Mouse (Mus musculus): ENCODE measurements at regions not wholly inside any gene's neighbourhood (a gene's known extent, or its start where the extent isn't known, plus 50 kb on each side); places are given as distances from the start of the nearest gene placed in this dataset.
A peak's percentile ranks its signal among the peaks of the same experiment; 100 is the strongest.
"Not testable (repeated sequence)": the region's sequence is repeated elsewhere in the genome, so short reads cannot be mapped to it uniquely, and the experiment has no call there.

DNA sequence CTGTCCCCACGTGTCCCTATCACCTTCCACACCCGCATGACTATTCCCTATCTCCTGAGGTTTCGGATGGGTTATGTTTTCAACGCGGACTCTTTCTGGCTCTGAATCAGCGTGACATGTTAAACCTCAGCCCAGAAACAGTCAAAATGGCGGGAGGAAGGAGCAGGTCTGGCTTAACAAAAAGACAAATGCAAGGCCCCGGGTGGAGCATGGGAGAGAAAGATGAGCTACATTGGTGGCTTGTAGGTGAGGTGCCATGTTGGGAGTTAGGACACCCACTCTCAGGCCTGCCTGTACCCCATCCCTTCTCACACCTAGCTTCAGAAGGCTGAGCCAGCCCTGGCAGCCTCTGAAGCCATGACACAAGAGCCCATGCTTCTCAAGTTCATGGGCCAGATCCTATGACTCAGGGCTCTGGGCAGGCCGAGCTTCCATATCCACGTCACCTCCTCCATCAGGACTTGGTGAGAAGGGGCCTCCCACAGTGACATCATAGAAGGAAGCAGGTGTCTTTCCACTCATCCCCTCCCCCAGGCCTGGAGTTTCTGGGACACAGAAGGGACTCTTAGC, 80.5 kb downstream of the Cpn2 start:
- WGBS, result 81% methylated on average over 10 of the region's 10 CpGs
- no peak for DNase-seq (ENCODE audit: low spot score)
- Histone ChIP-seq H3K27me3 (ENCODE audit: low read depth, poor library complexity, severe bottlenecking) (peaks cover 100% of the 10 kb centered on the region), H3K9me3 (replicated peaks) (no peaks in the 10 kb centered on the region), H3K4me1 (peaks cover 20% of the 10 kb centered on the region), H3K27ac (replicated peaks) (peak overlapping the region; percentile 30; the same call in 1 of the 2 replicates), H3K4me3 (no peak overlapping the region), H3K36me3 (no peaks in the 10 kb centered on the region)

DNA sequence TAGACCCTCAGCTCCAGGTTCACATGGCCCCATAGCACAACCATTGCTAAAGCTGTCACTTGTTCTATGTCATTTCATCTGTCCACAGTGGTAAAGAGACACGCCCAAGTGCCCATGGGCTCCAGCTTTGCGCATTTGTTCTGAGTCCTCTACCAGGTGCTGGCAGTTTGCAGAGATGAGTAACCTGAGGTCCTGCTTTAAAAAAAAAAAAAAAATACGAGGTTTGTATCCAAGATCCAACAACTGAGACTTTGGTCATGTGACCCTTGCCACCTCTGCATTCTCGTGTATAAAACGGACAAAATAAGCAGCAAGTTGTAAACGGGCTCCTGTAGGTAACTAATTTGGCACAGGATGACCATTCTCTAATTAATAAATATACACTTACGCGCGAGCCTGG, 79.9 kb downstream of the Cpn2 start:
- peak overlapping the region; percentile 86; the same call in 1 of the 2 replicates for H3K27ac ChIP-seq (replicated peaks)
- peak overlapping the region; percentile 57 for H3K4me3 ChIP-seq

DNA sequence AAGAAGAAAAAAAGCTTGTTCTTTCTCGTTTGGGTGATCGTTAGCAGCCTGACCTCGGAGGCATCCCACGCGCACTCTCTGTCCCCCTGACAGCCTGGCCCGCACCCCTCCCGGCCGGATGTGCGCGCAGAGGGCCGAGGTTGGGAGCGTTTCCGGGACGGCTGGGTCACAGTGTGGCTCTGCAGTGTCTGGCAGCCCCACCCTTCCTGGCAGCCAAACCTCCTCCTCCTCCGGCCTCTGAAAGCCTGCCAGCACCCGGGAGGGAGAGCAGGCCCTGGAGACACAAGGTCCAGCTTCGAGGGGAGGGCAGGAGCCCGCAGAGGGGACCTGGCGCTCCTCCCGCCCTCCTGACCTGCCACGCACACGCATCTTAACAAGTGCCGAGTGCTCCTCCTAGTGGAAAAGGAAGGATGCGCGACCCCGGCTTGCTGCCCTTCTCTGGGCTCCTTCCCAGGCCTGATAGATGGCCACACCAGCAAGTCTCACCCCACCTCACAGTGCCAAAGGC, 79.3 kb downstream of the Cpn2 start:
- Histone ChIP-seq H3K27me3 (ENCODE audit: low read depth, poor library complexity, severe bottlenecking) (peaks cover 100% of the 10 kb centered on the region), H3K4me1 (peaks cover 21% of the 10 kb centered on the region), H3K4me3 (peak overlapping the region; percentile 57), H3K27ac (replicated peaks) (peak overlapping the region; percentile 86), H3K36me3 (no peaks in the 10 kb centered on the region), H3K9me3 (replicated peaks) (no peaks in the 10 kb centered on the region)
- DNase-seq (ENCODE audit: low spot score), result peak; percentile 83
- WGBS, result under 1% methylated on average over 26 of the region's 26 CpGs

More for the DNA sequence above, 79.9 kb downstream of the Cpn2 start:
- H3K36me3 ChIP-seq, result no peaks in the 10 kb centered on the region
- no peaks in the 10 kb centered on the region for H3K9me3 ChIP-seq (replicated peaks)
- 58% methylated on average over 9 of the region's 9 CpGs for WGBS
- H3K4me1 ChIP-seq, result peaks cover 20% of the 10 kb centered on the region
- H3K27me3 ChIP-seq (ENCODE audit: low read depth, poor library complexity, severe bottlenecking), result peaks cover 100% of the 10 kb centered on the region
- DNase-seq (ENCODE audit: low spot score), result no peak

DNA sequence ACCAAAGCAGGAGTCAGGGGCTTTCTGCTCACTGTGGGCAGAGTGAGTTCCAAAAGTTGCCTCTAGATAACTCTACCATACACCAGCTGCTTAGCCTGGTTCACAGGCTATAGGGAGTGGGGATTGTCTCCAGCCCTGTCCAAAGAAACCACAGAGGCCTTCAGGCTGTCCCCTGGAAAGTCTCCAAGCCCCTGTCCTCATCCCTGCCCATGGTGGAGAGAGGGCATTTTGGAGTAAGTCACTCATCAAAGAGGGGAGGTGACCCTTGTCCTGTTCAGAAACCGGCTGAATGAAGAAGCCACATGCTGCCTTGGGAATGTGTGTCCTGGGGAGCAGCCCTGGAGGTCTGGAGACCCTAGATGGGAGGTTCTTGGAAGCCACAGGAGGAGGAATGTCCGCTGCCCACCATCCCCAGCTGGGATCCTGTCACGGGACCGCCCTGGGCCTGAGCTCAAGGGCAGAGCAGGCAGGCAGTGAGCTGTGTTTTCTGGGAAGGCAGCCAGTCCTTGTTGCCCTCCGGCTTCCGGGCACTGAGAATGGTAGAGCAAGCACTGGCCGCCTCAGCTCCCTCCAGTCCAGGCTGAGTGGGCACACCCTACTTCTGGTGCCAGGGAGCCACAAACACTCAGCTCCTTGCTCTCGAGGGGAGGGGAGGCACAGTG, 78.4 kb downstream of the Cpn2 start:
- no peak for DNase-seq (ENCODE audit: low spot score)
- peaks cover 100% of the 10 kb centered on the region for H3K27me3 ChIP-seq (ENCODE audit: low read depth, poor library complexity, severe bottlenecking)
- H3K4me3 ChIP-seq, result no peak overlapping the region
- H3K27ac ChIP-seq (replicated peaks), result no peak overlapping the region
- H3K36me3 ChIP-seq, result no peaks in the 10 kb centered on the region
- no peaks in the 10 kb centered on the region for H3K9me3 ChIP-seq (replicated peaks)
- H3K4me1 ChIP-seq, result peaks cover 30% of the 10 kb centered on the region
- 67% methylated on average over 8 of the region's 8 CpGs for WGBS

DNA sequence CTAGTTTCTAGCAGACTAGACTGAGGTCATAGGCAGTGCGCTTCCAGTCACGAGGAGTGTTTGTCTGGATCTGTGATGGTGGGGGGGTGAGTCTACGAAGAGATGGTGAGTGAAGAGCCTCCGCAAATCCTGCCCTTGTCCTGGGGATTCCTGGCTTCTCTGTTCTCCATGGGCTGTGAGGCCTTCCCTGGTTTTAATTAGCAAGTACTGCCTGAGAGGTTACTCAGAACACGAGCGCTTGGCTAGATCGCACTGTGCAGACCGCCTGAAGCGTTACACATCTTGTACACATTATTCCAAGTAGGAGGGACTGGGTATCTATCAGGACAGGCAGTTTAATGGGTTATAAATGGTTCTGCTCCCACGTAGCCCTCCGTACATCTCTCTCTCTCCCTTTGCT, 76.9 kb downstream of the Cpn2 start:
- no peak for DNase-seq (ENCODE audit: low spot score)
- H3K4me3 ChIP-seq, result no peak overlapping the region
- no peaks in the 10 kb centered on the region for H3K9me3 ChIP-seq (replicated peaks)
- H3K27ac ChIP-seq (replicated peaks), result no peak overlapping the region
- H3K4me1 ChIP-seq, result peaks cover 25% of the 10 kb centered on the region
- WGBS, result 75% methylated on average over 11 of the region's 11 CpGs
- peaks cover 100% of the 10 kb centered on the region for H3K27me3 ChIP-seq (ENCODE audit: low read depth, poor library complexity, severe bottlenecking)
- H3K36me3 ChIP-seq, result no peaks in the 10 kb centered on the region

DNA sequence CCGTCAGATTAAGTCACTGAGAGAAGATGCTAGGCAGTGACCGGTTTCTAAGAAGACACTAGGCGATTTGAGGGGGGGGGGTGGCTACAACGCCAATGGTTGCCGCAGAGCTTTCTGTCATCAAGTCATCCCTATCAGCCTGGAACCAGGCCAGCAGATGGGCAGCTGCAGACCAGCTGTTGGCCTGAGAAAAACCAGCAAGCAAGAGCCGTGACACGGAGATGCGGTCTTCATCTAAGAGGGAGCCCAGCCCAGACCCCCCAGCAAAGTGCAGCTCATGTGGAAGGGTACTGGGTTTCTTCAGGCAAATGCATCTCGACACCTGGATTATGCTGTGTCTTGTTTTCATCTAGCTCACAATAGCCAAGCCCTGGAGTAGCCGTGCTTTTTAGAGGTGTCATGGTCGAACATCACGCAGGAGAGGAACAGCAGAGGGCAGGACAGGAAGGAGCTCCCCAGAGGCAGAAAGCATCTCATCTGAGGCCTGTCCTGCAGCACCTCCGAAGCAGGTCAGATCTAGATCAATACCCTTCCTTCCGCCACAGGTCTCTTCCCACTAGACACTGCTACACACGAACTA, 76.3 kb downstream of the Cpn2 start:
- DNase-seq (ENCODE audit: low spot score), result no peak
- no peaks in the 10 kb centered on the region for H3K9me3 ChIP-seq (replicated peaks)
- peaks cover 100% of the 10 kb centered on the region for H3K27me3 ChIP-seq (ENCODE audit: low read depth, poor library complexity, severe bottlenecking)
- H3K27ac ChIP-seq (replicated peaks), result no peak overlapping the region
- WGBS, result 79% methylated on average over 15 of the region's 15 CpGs
- H3K4me1 ChIP-seq, result peaks cover 23% of the 10 kb centered on the region
- no peaks in the 10 kb centered on the region for H3K36me3 ChIP-seq
- no peak overlapping the region for H3K4me3 ChIP-seq

DNA sequence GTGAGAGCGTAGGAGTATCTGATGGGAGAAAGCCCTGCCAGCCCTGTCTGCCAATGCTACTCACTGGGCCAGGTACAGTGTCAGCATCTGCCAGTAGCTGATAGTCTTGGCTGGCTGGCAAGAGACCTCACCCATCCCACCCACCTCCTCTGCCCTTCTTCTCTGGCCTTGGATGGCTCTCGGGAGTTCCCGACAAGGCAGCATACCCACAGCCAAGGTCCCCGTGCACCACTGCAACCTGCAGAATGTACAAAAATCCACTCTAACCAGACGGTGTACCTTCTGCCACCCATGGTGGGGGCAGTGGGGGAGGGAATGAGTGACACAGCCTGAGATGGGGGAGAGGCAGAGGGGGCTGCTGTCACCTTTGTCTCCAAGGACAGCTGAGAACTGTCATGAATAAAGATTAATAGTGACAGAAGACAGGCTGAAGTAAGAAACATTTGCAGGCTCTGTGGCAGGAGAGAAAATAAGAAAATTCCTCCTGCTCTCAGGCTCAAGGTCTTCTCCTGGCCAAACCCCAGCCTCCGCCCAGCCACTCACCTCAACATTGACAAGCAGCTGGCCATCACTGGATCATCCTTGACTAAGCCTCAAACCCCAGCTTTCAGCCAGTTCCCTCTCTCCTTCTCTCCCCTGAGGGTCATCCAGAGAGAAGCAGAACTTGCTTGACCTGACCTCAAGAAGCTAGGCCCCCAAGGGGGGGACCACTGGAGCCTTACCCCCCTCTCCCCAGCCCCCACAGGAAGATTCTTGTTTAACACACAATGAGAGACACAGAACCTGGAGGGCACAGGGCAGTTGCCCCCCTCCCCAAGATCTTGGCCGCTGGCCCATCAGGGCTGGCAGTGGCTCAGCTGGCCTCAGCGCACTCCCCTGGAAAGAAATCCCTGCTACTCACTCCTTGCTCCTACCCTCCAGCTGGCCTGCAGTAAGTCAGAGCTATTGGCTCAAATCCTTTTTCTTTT, 73.7 kb downstream of the Cpn2 start:
- peaks cover under 1% of the 10 kb centered on the region; the same call in 1 of the 2 replicates for H3K9me3 ChIP-seq (replicated peaks)
- H3K27ac ChIP-seq (replicated peaks), result no peak overlapping the region; the same call in 1 of the 2 replicates
- H3K27me3 ChIP-seq (ENCODE audit: low read depth, poor library complexity, severe bottlenecking), result peaks cover 100% of the 10 kb centered on the region
- 72% methylated on average over 8 of the region's 8 CpGs for WGBS
- H3K4me3 ChIP-seq, result no peak overlapping the region
- no peak for DNase-seq (ENCODE audit: low spot score)
- H3K36me3 ChIP-seq, result no peaks in the 10 kb centered on the region
- peaks cover 14% of the 10 kb centered on the region for H3K4me1 ChIP-seq

DNA sequence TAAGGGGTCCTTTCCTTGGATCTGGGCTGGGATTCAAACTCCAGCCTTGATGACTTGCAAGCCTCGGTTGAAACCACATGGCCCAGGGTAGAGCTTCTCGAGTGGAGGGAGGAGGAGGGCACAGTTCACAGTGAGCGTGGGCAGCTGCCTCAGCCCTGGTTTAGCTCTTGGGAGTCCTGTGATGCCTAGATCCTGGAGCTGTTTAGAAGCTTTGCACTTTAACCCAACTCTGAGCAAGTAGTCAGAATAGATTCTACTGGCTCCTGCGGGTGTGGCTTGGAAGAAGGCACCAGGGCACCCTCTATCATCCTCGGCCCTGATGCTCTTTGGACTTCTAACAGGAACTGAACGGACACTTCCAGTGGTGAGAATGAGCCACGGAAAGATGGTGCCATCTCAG, 72.5 kb downstream of the Cpn2 start:
- 87% methylated on average over 7 of the region's 7 CpGs for WGBS
- no peaks in the 10 kb centered on the region for H3K36me3 ChIP-seq
- no peak overlapping the region for H3K4me3 ChIP-seq
- H3K4me1 ChIP-seq, result peaks cover 14% of the 10 kb centered on the region
- no peak for DNase-seq (ENCODE audit: low spot score)
- peaks cover 100% of the 10 kb centered on the region for H3K27me3 ChIP-seq (ENCODE audit: low read depth, poor library complexity, severe bottlenecking)
- no peak overlapping the region for H3K27ac ChIP-seq (replicated peaks)
- H3K9me3 ChIP-seq (replicated peaks), result peaks cover 10% of the 10 kb centered on the region

DNA sequence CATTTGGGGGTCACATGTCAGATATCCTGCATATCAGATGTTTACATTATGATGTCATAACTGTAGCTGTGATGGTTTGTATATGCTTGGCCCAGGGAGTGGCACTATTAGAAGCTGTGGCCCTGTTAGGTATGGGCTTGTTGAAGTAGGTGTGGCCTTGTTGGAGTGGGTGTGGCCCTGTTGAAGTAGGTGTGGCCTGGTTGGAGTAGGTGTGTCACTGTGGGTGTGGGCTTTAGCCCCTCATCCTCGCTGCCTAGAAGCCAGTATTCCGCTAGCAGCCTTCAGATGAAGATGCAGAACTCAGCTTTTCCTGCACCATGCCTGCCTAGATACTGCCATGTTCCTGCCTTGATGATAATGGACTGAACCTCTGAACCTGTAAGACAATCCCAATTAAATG, 71.4 kb downstream of the Cpn2 start:
- not testable (repeated sequence) for H3K36me3 ChIP-seq; DNase-seq (ENCODE audit: low spot score); H3K27ac ChIP-seq (replicated peaks); H3K4me3 ChIP-seq
- 81% methylated on average over 2 of the region's 2 CpGs for WGBS
- Histone ChIP-seq H3K4me1 (peaks cover 14% of the 10 kb centered on the region), H3K27me3 (ENCODE audit: low read depth, poor library complexity, severe bottlenecking) (peaks cover 100% of the 10 kb centered on the region), H3K9me3 (replicated peaks) (peaks cover 11% of the 10 kb centered on the region)

DNA sequence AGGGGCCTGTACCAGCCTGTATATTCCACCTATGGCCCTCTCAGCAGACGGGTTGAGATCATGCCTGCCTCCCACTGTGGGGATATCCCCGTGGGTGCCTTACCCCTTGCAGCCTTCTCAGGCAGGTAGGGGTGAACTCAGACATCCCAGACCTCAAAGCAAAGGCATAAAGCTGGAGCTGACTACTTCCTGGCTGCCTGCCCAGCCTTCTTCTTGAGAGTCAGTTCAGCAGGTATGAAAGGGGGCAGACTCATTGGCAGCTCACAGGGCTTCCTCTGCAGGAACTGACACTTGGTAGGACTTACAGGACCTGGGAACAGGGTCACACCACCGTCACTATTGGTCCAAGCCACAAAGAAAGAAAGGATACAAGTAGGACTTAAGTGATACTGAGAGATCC, 69.9 kb downstream of the Cpn2 start:
- DNase-seq (ENCODE audit: low spot score), result no peak
- Histone ChIP-seq H3K4me1 (peaks cover 14% of the 10 kb centered on the region), H3K9me3 (replicated peaks) (peaks cover 11% of the 10 kb centered on the region), H3K36me3 (no peaks in the 10 kb centered on the region), H3K27ac (replicated peaks) (no peak overlapping the region), H3K4me3 (no peak overlapping the region), H3K27me3 (ENCODE audit: low read depth, poor library complexity, severe bottlenecking) (peaks cover 100% of the 10 kb centered on the region)
- WGBS, result 75% methylated on average over 3 of the region's 3 CpGs

DNA sequence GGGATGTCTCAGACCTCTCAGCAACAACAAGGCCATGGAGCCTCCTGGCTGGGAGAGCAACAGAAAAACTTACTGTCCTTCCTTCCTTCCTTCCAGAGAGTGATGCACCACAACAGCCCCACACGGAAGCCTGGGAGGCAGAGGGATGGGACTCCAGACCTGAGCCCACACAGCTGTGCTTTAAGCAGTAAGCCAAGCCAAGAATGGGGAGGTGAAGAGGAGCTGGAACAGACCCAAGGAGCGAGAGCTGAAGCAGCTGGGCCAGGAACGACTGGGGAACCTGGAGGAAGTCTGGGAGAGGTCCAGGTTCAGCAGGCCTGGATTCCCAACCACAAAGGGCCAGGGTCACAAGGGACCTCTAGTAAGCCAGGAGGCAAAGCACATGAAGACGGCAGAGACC, 67.5 kb downstream of the Cpn2 start:
- no peak overlapping the region for H3K4me3 ChIP-seq
- no peak for DNase-seq (ENCODE audit: low spot score)
- H3K9me3 ChIP-seq (replicated peaks), result peaks cover 15% of the 10 kb centered on the region
- 81% methylated on average over 4 of the region's 4 CpGs for WGBS
- peaks cover 16% of the 10 kb centered on the region for H3K4me1 ChIP-seq
- no peaks in the 10 kb centered on the region for H3K36me3 ChIP-seq
- H3K27ac ChIP-seq (replicated peaks), result no peak overlapping the region
- H3K27me3 ChIP-seq (ENCODE audit: low read depth, poor library complexity, severe bottlenecking), result peaks cover 100% of the 10 kb centered on the region

DNA sequence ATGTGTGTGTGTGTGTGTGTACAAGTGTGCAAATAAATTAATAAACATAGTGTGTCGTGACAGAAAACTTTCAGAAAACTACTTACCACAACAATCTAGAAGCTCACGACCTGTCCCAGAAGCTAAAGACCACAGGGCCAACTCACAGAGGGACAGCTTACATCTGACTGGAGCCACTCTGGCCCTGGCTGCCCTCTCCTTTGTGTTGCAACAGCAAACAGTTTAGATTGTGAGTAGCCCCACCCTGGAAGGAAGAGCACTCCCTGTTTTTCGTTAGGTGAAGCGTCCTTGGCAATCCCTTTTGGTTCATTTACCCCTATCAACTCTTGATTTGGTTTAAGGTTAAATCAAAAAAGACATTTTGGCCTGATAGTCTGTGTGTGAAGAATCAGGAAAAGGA, 63.2 kb downstream of the Cpn2 start:
- DNase-seq (ENCODE audit: low spot score), result no peak

More for the DNA sequence above, 63.2 kb downstream of the Cpn2 start:
- Histone ChIP-seq H3K4me1 (peaks cover 39% of the 10 kb centered on the region), H3K27ac (replicated peaks) (no peak overlapping the region), H3K27me3 (ENCODE audit: low read depth, poor library complexity, severe bottlenecking) (peaks cover 98% of the 10 kb centered on the region), H3K9me3 (replicated peaks) (peaks cover 13% of the 10 kb centered on the region), H3K4me3 (no peak overlapping the region), H3K36me3 (no peaks in the 10 kb centered on the region)
- 37% methylated on average over 4 of the region's 4 CpGs for WGBS

Data from midbrain, embryonic 10.5 days (tissue).